Mouse (Mus musculus): Measurements from ENCODE around the gene Drd4.

GRCm38 (mm10) chr7:141315974-141316373 lies 24.2 kb downstream of the Drd4 start:
- peak; percentile 57 for TF ChIP-seq CTCF (conservative IDR thresholded peaks at IDR 0.05; ENCODE audit: low read length)
- no peak for TF ChIP-seq POU5F1 (IDR thresholded peaks at IDR 0.05; ENCODE audit: borderline replicate concordance, low read length)
